Mouse (Mus musculus): Measurements from ENCODE around the gene Grcc10.
A peak's percentile ranks its signal among the peaks of the same experiment; 100 is the strongest.

The Grcc10 gene

DNA sequence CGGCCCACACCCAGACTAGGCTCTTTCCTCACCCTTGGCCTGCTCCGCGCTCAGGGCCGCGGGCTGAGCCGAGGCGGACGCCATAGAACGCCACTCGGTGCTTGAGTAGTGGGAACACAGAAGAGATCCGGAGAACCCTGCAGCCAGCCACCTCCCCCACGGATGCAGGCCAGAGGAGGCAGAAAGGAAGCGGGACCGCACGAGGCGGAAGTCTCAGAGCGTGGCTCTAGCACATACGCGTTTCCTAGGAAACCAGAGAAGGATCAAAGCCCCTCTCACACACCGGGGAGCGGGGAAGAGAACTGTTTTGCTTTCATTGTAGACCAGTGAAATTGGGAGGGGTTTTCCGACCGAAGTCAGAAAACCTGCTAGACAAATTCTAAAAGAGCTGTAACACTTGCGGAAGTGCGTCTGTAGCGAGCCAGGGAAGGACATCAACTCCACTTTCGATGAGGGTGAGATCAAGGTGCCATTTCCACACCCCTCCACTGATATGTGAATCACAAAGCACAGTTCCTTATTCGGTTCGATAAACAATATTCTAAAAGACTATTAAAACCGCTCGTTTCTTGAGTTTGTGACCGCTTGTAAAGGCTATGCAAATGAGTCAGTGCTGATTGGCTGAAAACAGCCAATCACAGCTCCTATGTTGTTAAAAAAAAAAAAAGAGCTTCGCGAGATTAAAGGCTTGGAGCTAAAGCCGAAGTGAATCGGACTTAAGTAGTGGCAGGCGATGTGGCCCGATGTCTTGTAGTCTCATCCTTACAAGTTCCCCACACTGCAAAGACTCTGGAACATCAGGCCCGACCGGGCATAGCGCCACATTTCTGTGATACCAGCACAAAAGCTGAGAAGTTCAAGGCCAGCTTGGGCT is at the start of gene Grcc10:
Gene Grcc10, minus strand, starts transcription at position 487 of the 874 bp plus-strand sequence.
- DNase-seq (ENCODE audit: low spot score in 2 of 2): peak; percentile 64 to 88

GRCm38 (mm10) chr6:124790121-124790520 is 48.9 kb upstream of the Grcc10 start:
- no peak for DNase-seq (ENCODE audit: low spot score in 2 of 2)

GRCm38 (mm10) chr6:124789519-124789918 is 48.3 kb upstream of the Grcc10 start:
- DNase-seq (ENCODE audit: low spot score in 2 of 2): no peak

DNA sequence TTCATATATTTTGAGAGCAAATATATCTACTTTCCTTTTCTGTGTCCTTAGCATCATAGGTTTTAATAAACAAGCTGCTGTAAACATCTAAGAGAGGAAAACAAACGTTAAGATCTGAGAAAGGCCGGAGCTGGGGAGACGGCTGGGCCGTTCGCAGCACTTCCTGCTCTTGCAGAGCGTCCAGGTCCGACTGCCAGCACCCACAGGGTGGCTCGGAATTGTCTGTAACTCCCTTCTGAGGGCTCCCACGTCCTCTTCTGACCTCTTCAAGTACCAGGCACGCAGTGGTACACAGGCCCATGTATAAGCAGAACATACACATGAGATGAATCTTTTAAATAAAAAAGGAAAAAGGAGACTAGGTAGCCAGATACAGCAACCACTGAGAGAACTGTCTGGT is 46.5 kb upstream of the Grcc10 start:
- DNase-seq (ENCODE audit: low spot score in 2 of 2): no peak

DNA sequence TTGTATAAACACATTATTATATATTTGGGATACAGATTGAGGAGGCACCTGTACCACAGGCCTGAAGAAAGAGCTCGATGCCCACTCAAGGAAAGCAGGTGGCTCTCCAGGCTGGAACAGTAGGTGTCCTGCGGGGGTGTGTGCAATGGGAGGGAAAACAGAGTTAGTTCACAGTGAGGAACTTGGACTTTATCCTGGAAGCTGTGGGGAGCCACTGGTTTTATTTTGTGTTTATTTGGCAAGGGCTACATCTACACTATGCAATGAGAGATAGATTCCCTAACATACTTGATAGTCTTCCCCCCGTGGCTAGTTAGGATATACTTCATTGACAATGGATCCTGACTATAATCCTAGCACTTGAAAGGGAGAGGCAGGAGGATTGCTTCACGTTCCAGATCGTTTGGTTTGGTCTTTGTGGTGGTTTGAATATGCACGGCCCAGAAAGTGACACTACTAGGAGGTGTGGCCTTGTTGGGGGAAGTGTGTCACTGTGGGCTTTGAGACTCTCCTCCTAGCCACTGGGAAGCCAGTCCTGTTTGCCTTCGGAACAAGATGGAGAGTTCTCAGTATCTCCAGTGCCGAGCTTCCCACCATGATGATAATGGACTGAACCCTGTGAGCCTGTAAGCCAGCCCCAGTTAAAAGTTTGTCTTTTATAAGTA is 45.7 kb upstream of the Grcc10 start:
- no peak for DNase-seq (ENCODE audit: low spot score in 2 of 2)

DNA sequence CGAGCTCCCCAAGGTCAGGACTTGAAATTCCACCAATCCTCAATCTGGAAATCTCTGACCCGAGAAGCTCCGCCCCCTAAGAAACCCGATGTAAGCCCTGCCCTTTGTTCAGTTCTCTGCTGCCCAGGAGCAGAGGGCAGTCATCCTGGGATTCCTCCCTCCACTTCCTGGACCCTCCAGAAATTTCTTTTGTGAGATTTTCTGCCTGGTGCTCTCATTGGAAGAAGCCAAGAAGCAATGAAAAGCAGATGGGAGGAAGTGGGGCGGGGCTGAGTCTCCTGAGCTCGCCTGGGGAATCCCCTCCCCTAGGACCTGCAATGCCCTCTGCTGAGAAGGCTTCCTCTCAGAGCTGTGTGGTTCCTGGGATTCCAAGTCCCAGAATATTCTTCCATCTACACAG is 41.3 kb upstream of the Grcc10 start:
- no peak for DNase-seq (ENCODE audit: low spot score in 2 of 2)

DNA sequence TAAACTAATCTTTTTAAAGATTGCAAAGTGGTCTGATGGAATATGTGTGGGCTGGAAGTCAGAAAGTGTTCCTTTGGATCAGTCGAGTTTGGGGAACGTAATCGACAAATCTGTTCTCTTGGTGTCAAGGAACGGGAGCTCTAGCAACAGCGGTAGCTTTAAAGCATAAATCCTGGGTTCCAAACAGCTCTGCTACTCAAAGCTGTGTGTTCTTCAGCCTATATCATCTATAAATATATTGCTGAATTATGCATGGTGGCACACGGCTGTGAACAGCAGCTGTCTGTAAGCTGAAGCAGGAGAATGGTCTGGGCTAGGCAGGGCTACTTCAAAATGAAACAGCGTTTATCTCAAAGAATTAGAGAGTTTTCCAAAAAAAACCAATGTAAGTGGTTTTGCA is 39.7 kb upstream of the Grcc10 start:
- DNase-seq (ENCODE audit: low spot score in 2 of 2): no peak

DNA sequence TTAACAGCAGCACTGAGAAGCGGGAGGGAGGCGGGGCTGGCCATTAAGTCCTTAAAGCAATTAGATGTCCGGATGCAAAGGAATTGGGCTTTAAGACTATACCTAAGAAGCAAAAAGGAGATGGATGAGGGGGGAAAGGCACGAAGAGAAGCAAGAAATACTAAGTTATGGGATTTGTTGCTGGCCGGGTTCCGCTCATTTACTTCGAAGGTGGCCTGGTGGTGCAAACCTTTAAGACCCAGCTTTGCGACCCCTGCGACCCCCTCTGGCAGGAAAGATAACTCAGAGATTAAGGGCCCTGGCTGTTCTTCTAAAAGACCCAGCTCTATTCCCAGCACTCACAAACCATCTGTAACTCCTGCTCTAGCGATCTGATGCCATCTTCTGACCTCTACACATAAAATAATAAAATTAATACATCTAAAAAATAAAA is 38.8 kb upstream of the Grcc10 start:
- DNase-seq (ENCODE audit: low spot score in 2 of 2): no peak

DNA sequence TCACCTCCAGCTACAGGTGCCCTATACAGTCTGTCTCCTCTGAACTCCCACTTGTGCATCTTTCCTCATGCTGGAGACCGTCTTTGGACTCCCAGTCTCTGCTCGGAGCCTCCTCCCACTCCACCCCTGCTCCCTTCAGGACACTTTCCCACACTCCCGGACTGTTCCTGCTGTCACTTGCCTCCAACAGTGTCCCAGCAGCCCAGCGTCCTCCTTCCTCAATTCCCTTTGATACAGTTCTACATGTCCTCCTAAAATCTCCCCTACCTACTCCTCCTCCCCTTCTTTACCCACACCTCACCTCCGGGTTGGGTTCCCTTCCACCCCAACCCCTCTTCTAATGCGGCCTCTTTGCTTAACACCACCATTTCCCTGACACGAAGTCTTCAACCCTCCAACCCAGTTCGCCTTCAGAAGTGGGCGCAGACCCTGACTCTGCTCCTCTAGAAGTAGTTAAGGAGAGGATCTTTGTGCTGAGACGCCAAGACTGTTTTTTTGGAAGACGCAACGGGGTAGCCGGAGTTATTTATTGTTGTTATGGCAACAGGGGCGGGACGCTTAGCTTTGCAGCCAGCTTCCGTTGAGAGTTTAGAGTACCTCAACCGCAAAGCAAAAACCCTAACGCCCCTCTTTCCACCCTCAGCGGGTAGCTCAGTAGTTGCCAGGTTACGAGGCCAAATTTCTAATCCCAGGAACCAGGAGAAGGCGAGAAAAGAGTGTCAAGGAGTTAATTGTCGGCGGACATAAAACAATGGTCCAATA is 38.2 kb upstream of the Grcc10 start, which contains the start of gene Lrrc23:
Gene Lrrc23, minus strand, starts transcription at position 506 of the 762 bp plus-strand sequence.
- peak in 1 of 2 experiments; percentile 40 for DNase-seq (ENCODE audit: low spot score in 2 of 2)

GRCm38 (mm10) chr6:124770511-124770910 is 29.3 kb upstream of the Grcc10 start:
- DNase-seq (ENCODE audit: low spot score in 2 of 2): no peak

DNA sequence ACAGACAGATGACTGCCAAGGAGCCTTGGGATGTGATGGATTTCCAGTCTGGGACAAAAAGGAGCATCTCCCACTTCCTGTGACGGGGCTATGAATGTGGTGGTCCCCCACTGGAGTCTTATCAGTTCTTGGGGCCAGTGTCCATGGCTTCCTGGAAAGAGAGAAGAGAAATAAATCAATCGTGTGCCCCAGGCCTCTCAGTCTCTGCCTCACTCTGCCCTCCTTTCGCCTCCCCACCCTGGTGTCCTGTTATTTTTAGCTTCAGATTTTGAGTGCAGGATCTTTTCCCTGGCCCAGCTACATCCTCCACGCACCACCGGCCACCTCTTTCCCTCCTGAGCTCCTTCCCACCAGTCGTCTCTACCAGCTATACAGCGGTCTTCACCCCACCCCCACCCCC is 28.8 kb upstream of the Grcc10 start:
- no peak for DNase-seq (ENCODE audit: low spot score in 2 of 2)

GRCm38 (mm10) chr6:124769101-124769765 is 28.1 kb upstream of the Grcc10 start, which contains the start of gene Eno2:
Gene Eno2, minus strand, starts transcription at chr6:124769673.
- peak; percentile 42 to 67 for DNase-seq (ENCODE audit: low spot score in 2 of 2)

DNA sequence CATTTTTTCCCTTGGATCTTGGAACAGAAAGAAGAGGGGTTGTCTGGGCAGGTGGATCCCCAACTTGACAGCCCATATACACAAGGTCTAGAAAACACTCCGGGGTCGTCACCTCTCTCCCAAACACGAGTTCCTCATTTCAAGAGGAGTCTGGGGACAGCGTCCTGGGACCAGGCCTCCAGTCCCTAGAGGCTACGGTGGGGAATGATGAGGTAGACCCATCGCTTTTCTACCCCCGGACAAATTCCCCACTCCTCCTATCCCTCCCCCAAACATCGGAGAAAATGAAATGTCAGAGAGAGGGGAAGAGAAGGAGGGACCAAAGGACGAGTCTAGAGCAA is 27.5 kb upstream of the Grcc10 start:
- no peak for DNase-seq (ENCODE audit: low spot score in 2 of 2)

GRCm38 (mm10) chr6:124767920-124768703 is 26.9 kb upstream of the Grcc10 start:
- DNase-seq (ENCODE audit: low spot score in 2 of 2): no peak

GRCm38 (mm10) chr6:124767536-124767919 is 26.4 kb upstream of the Grcc10 start:
- DNase-seq (ENCODE audit: low spot score in 2 of 2): no peak

GRCm38 (mm10) chr6:124765951-124766350 is 24.8 kb upstream of the Grcc10 start:
- DNase-seq (ENCODE audit: low spot score in 2 of 2): no peak

DNA sequence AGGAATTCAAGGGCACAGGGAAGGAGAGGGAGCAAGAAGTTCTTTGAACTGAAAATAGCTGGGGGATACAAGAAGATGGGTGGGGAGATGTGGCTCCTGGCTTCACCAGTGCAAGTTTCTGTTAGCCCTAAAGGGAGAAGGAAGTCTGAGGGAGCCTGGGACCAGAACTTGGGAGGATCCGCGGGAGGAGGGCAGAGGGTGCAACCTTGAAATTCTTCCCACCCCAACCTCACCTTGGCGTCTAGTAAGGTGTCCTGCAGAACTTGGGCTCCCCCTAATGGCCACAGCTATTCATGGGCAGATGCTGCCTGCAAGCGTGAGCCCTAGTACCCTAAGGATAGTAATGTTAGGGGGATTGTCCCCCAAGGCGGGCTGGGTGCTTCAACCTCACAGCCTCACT is 18.1 kb upstream of the Grcc10 start:
- peak; percentile 60 to 77 for DNase-seq (ENCODE audit: low spot score in 2 of 2)

- no peak for DNase-seq (ENCODE audit: low spot score in 2 of 2)
Observed at GRCm38 (mm10) chr6:124758849-124759232, 17.7 kb upstream of the Grcc10 start.

DNA sequence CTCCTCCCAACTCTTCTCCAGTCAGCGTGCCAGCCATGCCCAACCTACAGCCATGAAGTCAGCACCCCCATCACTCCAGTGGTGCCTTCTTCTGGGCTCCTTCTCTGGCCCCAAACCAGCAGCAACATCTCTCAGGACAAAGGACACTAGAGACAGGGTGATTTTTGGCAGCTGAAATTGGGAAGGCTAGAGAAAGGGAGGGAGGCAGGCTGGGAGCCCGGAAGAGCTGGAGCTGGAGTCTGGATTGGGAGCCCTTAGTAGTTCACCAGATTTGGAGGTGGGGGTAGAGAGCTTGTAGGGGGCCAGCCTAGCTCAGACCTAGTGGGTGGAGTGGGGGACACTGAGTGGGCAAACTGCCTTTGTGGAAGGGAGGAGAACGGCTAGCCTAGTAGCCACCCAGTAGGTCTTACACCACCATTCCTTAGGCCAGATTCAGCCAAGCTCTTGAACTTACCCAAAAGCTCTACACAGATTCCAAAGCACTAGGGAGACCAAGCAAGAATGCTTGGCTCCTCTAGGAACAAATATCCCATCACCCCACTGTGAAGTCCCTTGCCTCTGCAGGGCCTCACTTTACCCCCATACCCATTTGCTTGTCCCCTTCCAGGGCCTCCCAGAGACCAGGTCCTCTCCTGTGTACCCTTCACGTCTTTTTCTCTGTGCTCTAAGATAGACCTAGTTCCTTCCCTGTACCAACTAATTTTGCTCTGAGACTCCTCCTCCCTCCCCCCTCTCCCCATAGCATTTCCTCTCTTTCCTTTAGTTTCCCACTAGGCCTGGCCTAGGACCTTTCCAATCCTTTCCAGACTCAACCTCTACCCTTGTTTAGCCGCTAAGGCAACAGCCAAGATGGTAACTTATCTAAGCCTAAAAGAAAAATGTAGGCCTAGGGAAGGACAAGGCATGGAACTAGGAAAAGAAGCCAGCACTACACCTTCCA is 17.0 kb upstream of the Grcc10 start:
- no peak for DNase-seq (ENCODE audit: low spot score in 2 of 2)

All from cerebellum, postnatal 4 days (tissue).